Mouse (Mus musculus): ENCODE data around the gene Dtd1. TPM values are rescaled to one million over a fixed set of nuclear protein-coding genes. Genes with fewer than 3 reads are reported as not detected.

Gene Dtd1
- polyA plus RNA-seq, 1 experiment from 2014 or later, result 17.5 TPM

DNA sequence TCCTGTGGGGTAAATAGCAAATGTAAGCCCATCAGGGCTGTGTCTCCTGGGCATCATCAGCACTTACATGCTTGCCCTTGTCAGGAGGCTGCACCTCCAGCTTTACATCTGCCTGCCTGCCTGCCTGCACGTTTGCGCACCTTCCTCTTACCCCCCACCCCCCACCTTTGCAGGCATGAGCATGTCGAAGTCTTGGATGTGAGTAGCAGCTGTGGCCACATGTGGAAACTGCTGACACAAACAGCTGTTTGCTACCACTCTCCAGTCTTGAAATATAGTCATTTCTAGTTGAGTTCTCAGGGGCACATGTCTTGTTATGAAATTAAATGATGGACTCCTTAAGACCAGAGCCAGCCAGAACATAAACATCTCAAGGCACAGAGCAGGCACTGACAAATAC, 79.7 kb downstream of the Dtd1 start:
- H3K27ac ChIP-seq (replicated peaks), result no peak overlapping the region
- WGBS (ENCODE audit: insufficient replicate concordance), result 68% methylated on average over 3 of the region's 3 CpGs

DNA sequence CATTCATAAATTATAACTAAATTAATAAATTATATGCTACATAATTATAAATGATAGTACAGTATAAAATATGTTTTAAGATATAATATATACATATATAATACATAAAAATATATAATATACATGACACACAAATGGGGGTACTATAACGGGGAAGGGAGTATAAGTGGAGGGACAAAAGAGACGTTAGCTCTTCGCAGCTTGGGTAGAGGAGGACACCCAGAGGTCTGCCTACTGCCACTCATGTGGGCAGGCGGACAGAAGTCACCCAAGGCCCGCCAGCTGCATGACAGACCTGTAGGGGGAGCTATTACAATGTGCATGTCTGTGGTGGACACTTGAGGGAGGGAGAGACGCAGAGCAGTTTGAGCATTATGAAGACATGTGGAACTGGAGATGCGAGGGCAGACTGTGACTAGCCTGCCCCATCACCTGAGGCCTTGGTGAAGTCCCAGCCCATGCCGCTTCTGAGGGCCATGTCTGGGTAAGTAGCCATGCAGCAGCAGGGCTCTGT, 92.6 kb downstream of the Dtd1 start:
- Histone ChIP-seq H3K9me3 (replicated peaks) (no peaks in the 10 kb centered on the region), H3K27me3 (no peaks in the 10 kb centered on the region)

More for the DNA sequence above, 79.7 kb downstream of the Dtd1 start:
- H3K4me1 ChIP-seq (replicated peaks), result no peaks in the 10 kb centered on the region
- no peaks in the 10 kb centered on the region for H3K36me3 ChIP-seq (replicated peaks)
- no peaks in the 10 kb centered on the region for H3K27me3 ChIP-seq
- no peak for ATAC-seq (ENCODE audit: insufficient read depth)
- no peak overlapping the region for H3K4me3 ChIP-seq (replicated peaks)
- no peak overlapping the region for H3K4me2 ChIP-seq
- H3K9me3 ChIP-seq (replicated peaks), result no peaks in the 10 kb centered on the region
- no peak overlapping the region for H3K9ac ChIP-seq

DNA sequence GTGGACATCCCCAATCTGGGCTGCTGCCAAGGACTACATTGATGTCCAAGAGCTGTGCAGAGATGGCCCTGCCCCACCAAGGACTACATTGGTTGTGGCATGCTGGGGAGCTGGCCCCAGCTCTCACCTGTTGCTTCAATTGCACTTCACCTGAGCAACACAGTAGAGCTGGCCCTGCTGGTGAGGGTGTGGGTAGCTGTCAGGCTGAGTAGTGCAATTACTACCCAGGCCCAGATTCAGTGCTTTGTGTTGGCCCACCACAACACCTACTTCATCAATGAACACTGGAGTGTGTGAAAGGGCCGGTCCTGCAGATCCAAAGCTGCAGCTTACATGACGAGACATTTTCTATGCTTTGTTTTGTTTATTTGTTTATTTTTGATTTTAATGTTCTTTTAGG, 93.1 kb downstream of the Dtd1 start:
- WGBS (ENCODE audit: insufficient replicate concordance), result 70% methylated on average over 2 of the region's 2 CpGs
- H3K4me3 ChIP-seq (replicated peaks), result no peak overlapping the region
- no peak overlapping the region for H3K9ac ChIP-seq
- ATAC-seq (ENCODE audit: insufficient read depth), result no peak
- no peak overlapping the region for H3K27ac ChIP-seq (replicated peaks)
- no peaks in the 10 kb centered on the region; the same call in 1 of the 2 replicates for H3K4me1 ChIP-seq (replicated peaks)
- H3K27me3 ChIP-seq, result no peaks in the 10 kb centered on the region
- no peak overlapping the region for H3K4me2 ChIP-seq
- H3K9me3 ChIP-seq (replicated peaks), result no peaks in the 10 kb centered on the region
- no peaks in the 10 kb centered on the region for H3K36me3 ChIP-seq (replicated peaks)

More for the DNA sequence above, 92.6 kb downstream of the Dtd1 start:
- H3K4me3 ChIP-seq (replicated peaks), result no peak overlapping the region
- no peak for ATAC-seq (ENCODE audit: insufficient read depth)
- H3K4me2 ChIP-seq, result no peak overlapping the region
- WGBS (ENCODE audit: insufficient replicate concordance), result 61% methylated on average over 8 of the region's 8 CpGs
- H3K36me3 ChIP-seq (replicated peaks), result no peaks in the 10 kb centered on the region
- no peak overlapping the region for H3K9ac ChIP-seq
- H3K27ac ChIP-seq (replicated peaks), result no peak overlapping the region
- H3K4me1 ChIP-seq (replicated peaks), result no peaks in the 10 kb centered on the region; the same call in 1 of the 2 replicates

DNA sequence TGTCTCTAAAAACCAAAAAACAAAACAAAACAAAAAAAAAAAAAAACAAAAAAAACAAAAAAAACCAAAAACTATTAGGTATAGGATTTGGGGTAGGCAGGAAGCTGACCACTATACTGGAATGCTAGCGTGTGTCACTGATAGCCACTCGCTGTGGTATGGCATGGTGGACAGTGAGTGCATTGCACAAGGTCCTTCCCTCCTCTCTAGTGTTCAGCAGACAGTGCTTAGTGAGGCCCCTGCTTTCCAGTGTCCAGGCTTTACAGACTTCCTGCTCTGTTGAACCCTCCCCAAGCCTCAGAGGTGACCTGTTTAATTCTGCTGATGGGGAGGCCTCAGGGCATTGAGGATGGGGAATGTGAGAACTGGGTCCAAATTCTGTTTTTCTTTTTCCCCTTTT, 95.2 kb downstream of the Dtd1 start:
- Histone ChIP-seq H3K4me2 (no peak overlapping the region), H3K27ac (replicated peaks) (no peak overlapping the region), H3K4me3 (replicated peaks) (no peak overlapping the region), H3K27me3 (no peaks in the 10 kb centered on the region), H3K36me3 (replicated peaks) (no peaks in the 10 kb centered on the region), H3K9ac (no peak overlapping the region), H3K4me1 (replicated peaks) (no peaks in the 10 kb centered on the region; the same call in 1 of the 2 replicates), H3K9me3 (replicated peaks) (no peaks in the 10 kb centered on the region)
- ATAC-seq (ENCODE audit: insufficient read depth), result no peak
- WGBS (ENCODE audit: insufficient replicate concordance), result 60% methylated on average over 2 of the region's 2 CpGs

DNA sequence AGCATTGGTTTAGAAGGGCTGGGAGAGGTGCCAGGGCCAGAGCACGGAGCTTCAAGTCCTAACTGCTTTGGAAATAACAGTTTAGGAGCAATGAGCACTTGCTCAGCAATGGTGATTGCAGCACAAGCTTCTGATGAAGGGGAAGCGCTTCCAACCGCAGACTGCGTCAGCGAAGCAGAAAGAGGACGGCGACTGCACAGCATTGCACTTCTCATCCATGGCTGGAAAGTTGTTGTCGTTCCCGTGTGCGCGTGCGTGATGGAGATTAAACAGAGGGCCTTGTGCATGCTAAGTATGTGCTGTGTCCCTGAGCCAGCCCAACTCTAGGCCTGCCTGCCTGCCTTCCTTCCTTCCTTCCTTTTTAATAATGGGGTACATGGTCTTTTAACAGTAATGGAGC, 98.3 kb downstream of the Dtd1 start:
- Histone ChIP-seq H3K4me1 (replicated peaks) (no peaks in the 10 kb centered on the region; the same call in 1 of the 2 replicates), H3K4me2 (no peak overlapping the region), H3K36me3 (replicated peaks) (no peaks in the 10 kb centered on the region), H3K4me3 (replicated peaks) (no peak overlapping the region), H3K9me3 (replicated peaks) (no peaks in the 10 kb centered on the region), H3K27me3 (no peaks in the 10 kb centered on the region), H3K27ac (replicated peaks) (no peak overlapping the region), H3K9ac (no peak overlapping the region)
- no peak for ATAC-seq (ENCODE audit: insufficient read depth)
- WGBS (ENCODE audit: insufficient replicate concordance), result 82% methylated on average over 12 of the region's 12 CpGs

DNA sequence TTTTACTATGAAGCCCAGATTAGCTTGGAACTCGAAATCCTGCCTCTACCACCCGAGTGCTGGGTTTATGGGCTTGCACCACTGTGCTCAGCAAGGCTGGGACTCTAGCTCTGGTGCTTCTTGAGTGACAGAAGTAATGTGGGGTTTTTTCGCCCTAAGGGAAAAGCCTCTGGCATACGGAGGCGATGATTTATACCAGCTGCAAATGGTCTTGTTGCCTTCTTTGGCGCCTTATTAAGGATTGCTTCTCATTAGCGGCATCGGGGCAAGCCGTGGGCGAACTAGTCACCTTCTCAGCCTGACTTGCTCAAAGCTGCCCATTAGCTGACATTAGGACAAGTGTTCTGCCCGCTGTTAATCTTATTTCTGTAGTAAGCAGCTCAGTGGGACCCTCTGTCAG, 100.9 kb downstream of the Dtd1 start:
- Histone ChIP-seq H3K4me3 (replicated peaks) (no peak overlapping the region), H3K4me2 (no peak overlapping the region), H3K9ac (no peak overlapping the region), H3K4me1 (replicated peaks) (no peaks in the 10 kb centered on the region), H3K36me3 (replicated peaks) (no peaks in the 10 kb centered on the region), H3K9me3 (replicated peaks) (no peaks in the 10 kb centered on the region), H3K27me3 (no peaks in the 10 kb centered on the region), H3K27ac (replicated peaks) (no peak overlapping the region)
- WGBS (ENCODE audit: insufficient replicate concordance), result 75% methylated on average over 11 of the region's 11 CpGs
- ATAC-seq (ENCODE audit: insufficient read depth), result no peak

DNA sequence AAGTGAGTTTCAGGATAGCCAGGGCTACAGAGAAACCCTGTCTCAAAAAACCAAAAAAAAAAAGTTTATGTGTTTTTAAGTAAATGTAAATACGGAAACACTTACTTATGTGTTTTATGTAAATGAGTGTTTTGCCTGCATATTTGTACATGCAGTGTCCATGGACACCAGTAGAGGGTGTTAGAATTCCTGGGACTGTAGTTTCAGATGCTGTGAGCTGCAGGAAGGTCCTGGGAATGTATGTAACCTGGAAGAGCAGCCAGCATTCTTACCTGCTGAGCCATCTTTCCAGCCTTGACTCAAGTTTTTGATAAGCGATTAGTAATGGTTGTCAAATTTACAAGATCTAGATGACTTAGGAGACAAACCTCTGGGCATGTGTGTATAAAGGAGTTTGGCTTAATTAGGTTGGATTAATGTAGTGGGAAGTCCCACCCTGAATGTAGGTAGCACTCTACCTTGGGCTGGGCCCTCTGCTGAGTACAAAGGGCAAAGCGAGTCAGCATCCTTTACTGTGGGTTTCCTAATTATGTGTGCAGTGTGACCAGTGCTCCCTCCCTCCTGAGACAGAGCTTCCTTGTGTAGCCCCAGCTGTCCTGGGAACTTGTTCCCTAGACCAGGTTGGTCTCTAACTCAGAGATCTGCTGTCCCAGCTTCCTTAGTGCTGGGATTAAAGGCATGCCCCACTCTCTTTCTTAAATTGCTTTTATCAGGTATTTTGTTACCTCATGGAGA, 101.9 kb downstream of the Dtd1 start:
- no peak overlapping the region for H3K27ac ChIP-seq (replicated peaks)
- H3K27me3 ChIP-seq, result no peaks in the 10 kb centered on the region
- H3K4me1 ChIP-seq (replicated peaks), result no peaks in the 10 kb centered on the region
- WGBS (ENCODE audit: insufficient replicate concordance), result 73% methylated on average over 3 of the region's 3 CpGs
- H3K36me3 ChIP-seq (replicated peaks), result no peaks in the 10 kb centered on the region
- no peaks in the 10 kb centered on the region for H3K9me3 ChIP-seq (replicated peaks)
- no peak for ATAC-seq (ENCODE audit: insufficient read depth)
- no peak overlapping the region for H3K4me2 ChIP-seq
- H3K9ac ChIP-seq, result no peak overlapping the region
- no peak overlapping the region for H3K4me3 ChIP-seq (replicated peaks)

DNA sequence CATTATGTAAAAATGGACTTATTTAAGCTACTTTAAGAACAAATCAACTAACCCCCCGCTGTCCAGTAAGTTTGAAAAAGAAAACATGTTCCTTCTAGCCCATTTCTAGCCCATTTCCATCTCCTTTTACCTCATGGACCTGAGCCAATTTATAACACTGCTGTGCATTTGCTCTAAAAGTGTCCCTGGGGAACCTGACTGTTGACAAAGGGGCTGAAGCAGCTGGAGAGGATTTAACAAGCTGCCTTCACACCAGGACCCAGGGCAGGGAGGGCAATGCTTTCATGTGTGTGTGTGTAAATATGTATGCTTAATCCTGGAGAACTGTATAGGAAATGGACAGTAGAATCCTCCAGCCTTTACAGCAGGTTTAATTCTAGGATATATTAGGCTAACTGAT, 109.6 kb downstream of the Dtd1 start:
- Histone ChIP-seq H3K4me3 (replicated peaks) (no peak overlapping the region), H3K27ac (replicated peaks) (no peak overlapping the region), H3K4me2 (no peak overlapping the region), H3K36me3 (replicated peaks) (no peaks in the 10 kb centered on the region), H3K4me1 (replicated peaks) (no peaks in the 10 kb centered on the region), H3K9ac (no peak overlapping the region), H3K9me3 (replicated peaks) (no peaks in the 10 kb centered on the region), H3K27me3 (no peaks in the 10 kb centered on the region)
- WGBS (ENCODE audit: insufficient replicate concordance), result 62% methylated on average over 1 of the region's 1 CpGs
- ATAC-seq (ENCODE audit: insufficient read depth), result no peak

DNA sequence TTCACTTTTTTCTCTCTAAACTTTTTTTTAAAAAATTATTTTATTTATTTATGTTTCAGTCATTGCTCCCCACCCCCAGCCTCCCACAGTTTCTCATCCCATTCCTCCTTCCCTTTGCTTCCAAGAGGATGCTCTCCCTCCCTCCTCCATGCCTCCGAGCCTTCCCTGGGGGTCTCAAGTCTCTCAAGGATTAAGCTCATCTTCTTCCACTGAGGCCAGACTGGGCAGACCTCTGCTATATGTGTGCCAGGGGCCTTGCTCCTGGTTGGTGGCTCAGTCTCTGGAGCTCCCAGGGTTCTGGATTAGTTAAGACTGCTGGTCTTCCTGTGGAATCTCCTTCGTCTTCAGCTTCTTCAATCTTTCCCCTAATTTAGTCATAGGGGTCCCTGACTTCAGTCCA, 110.0 kb downstream of the Dtd1 start:
- Histone ChIP-seq H3K4me2 (no peak overlapping the region), H3K27me3 (no peaks in the 10 kb centered on the region), H3K36me3 (replicated peaks) (no peaks in the 10 kb centered on the region), H3K4me3 (replicated peaks) (no peak overlapping the region), H3K27ac (replicated peaks) (no peak overlapping the region), H3K9me3 (replicated peaks) (no peaks in the 10 kb centered on the region), H3K4me1 (replicated peaks) (no peaks in the 10 kb centered on the region), H3K9ac (no peak overlapping the region)
- no peak for ATAC-seq (ENCODE audit: insufficient read depth)
- WGBS (ENCODE audit: insufficient replicate concordance), result 70% methylated on average over 2 of the region's 2 CpGs

DNA sequence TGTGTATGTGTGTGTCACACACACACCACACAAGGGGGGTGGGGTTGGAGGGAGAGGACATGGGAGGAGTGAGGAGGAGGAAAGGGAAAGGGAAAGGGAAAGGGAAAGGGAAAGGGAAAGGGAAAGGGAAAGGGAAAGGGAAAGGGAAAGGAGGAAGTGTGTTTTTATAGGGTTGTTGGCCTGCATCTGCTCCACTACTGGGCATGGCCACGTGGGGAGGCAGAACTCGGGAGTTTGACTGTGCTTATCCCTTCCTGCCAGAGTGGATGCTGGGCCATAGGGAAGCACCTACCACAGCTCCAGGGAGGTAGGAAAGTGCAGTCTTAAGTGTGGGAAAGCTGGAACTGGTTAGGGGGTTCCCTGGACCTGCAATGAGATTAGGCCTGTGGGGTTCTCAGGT, 114.9 kb downstream of the Dtd1 start:
- Histone ChIP-seq H3K4me2 (no peak overlapping the region), H3K4me3 (replicated peaks) (no peak overlapping the region)
- 66% methylated on average over 2 of the region's 2 CpGs for WGBS (ENCODE audit: insufficient replicate concordance)

DNA sequence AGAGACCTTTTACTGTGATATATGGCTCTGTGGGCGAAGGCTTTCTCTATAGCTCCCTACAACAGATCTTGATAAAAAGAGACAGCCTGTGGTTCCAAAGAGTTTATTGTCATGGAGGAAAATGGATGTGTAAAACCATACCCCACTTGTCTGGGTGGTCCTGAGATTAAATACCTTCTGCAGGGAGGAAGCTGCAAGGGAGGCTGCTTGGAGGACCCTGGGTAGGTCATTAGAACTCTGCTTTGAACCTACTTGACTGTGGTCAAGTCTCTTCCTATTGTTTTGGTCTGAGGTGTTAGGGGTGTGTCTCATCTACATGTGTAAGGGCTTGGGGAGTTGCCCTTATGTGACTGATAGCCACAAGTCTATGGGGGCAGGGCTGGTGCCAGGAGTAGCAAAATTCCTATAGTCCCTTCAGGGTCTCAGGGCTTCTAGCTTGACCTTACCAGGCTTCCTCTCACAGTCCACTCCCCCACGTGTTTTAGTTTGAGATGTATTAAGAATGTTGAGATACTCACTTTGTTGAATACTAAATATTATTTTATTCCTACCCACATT, 115.6 kb downstream of the Dtd1 start:
- Histone ChIP-seq H3K4me3 (replicated peaks) (no peak overlapping the region), H3K36me3 (replicated peaks) (no peaks in the 10 kb centered on the region), H3K4me1 (replicated peaks) (no peaks in the 10 kb centered on the region), H3K27me3 (no peaks in the 10 kb centered on the region), H3K9me3 (replicated peaks) (no peaks in the 10 kb centered on the region), H3K9ac (no peak overlapping the region), H3K27ac (replicated peaks) (no peak overlapping the region), H3K4me2 (no peak overlapping the region)
- no peak for ATAC-seq (ENCODE audit: insufficient read depth)
- 52% methylated on average over 2 of the region's 2 CpGs for WGBS (ENCODE audit: insufficient replicate concordance)

More for the DNA sequence above, 114.9 kb downstream of the Dtd1 start:
- Histone ChIP-seq H3K9me3 (replicated peaks) (no peaks in the 10 kb centered on the region), H3K27ac (replicated peaks) (no peak overlapping the region), H3K4me1 (replicated peaks) (no peaks in the 10 kb centered on the region), H3K36me3 (replicated peaks) (no peaks in the 10 kb centered on the region), H3K27me3 (no peaks in the 10 kb centered on the region), H3K9ac (no peak overlapping the region)
- ATAC-seq (ENCODE audit: insufficient read depth), result no peak
